Mouse (Mus musculus) left cerebral cortex, postnatal 4 days (tissue): ENCODE measurements around the gene Six4. TPM values are rescaled to one million over a fixed set of nuclear protein-coding genes. Genes with fewer than 3 reads are reported as not detected.
"Not testable (repeated sequence)": the region's sequence is repeated elsewhere in the genome, so short reads cannot be mapped to it uniquely, and the experiment has no call there.

ENCODE experiments used
- DNase-seq: peaks from one replicate; pipeline ENCODE4 v3.0.0-alpha.2; 2022
- intact Hi-C: fragments of 180-260 bp; cut with DNase I; formaldehyde crosslinking; loops from one replicate; pipeline ENCODE4 v1.15.1; 2025
- total RNA-seq, 2 experiments: library from RNA; stranded (reverse); gene quantifications; 2 replicates each; pipeline ENCODE4 v1.2.3; 2021

Gene Six4
- total RNA-seq = under 1 TPM; 0.34 to 0.38 TPM

- intact Hi-C loops = no loop called here
- peak; percentile 78 for DNase-seq
Measured at GRCm38 (mm10) chr12:73113196-73113595, at the start of gene Six4. Gene Six4, minus strand, starts transcription at chr12:73113456.

GRCm38 (mm10) chr12:73162408-73163181 is 49.3 kb upstream of the Six4 start:
- no peak for DNase-seq
- intact Hi-C loops = no loop called here

GRCm38 (mm10) chr12:73160341-73160740 is 47.1 kb upstream of the Six4 start:
- intact Hi-C loops = no loop called here
- no peak for DNase-seq

- intact Hi-C loops = no loop called here
- no peak for DNase-seq
Measured at GRCm38 (mm10) chr12:73154150-73154549, 40.9 kb upstream of the Six4 start.

GRCm38 (mm10) chr12:73151038-73151437 is 37.8 kb upstream of the Six4 start:
- intact Hi-C loops, DNase-seq: not testable (repeated sequence)

GRCm38 (mm10) chr12:73147236-73147635 is 34.0 kb upstream of the Six4 start:
- DNase-seq = no peak

GRCm38 (mm10) chr12:73140732-73141131 is 27.5 kb upstream of the Six4 start:
- intact Hi-C loops = no loop called here
- no peak for DNase-seq

More at GRCm38 (mm10) chr12:73147236-73147635, 34.0 kb upstream of the Six4 start:
- intact Hi-C loops = no loop called here

- intact Hi-C loops = no loop called here
- no peak for DNase-seq
Measured at GRCm38 (mm10) chr12:73125250-73125649, 12.0 kb upstream of the Six4 start.

GRCm38 (mm10) chr12:73123093-73124041 is 10.1 kb upstream of the Six4 start, which contains the start of gene Mnat1:
Gene Mnat1, plus strand, starts transcription at chr12:73123717.
- DNase-seq = peak; percentile 74
- intact Hi-C loops = no loop called here

- peak; percentile 42 for DNase-seq
- intact Hi-C loops = no loop called here
Measured at GRCm38 (mm10) chr12:73112326-73113087, 749 bp downstream of the Six4 start.

- intact Hi-C loops = no loop called here
Measured at GRCm38 (mm10) chr12:73111561-73112325, 1.5 kb downstream of the Six4 start.

GRCm38 (mm10) chr12:73110431-73111111 is 2.7 kb downstream of the Six4 start:
- intact Hi-C loops = no loop called here
- DNase-seq = no peak

More at GRCm38 (mm10) chr12:73111561-73112325, 1.5 kb downstream of the Six4 start:
- DNase-seq = peak; percentile 37

GRCm38 (mm10) chr12:73107821-73108220 is 5.4 kb downstream of the Six4 start:
- intact Hi-C loops = no loop called here
- no peak for DNase-seq

GRCm38 (mm10) chr12:73103713-73104112 is 9.5 kb downstream of the Six4 start:
- DNase-seq = no peak
- intact Hi-C loops = no loop called here

GRCm38 (mm10) chr12:73098593-73098992 is 14.7 kb downstream of the Six4 start:
- no peak for DNase-seq
- intact Hi-C loops = no loop called here

- intact Hi-C loops, DNase-seq: not testable (repeated sequence)
Measured at GRCm38 (mm10) chr12:73096177-73096576, 17.1 kb downstream of the Six4 start.

GRCm38 (mm10) chr12:73094605-73095004 is 18.7 kb downstream of the Six4 start:
- DNase-seq = no peak

GRCm38 (mm10) chr12:73094189-73094588 is 19.1 kb downstream of the Six4 start:
- DNase-seq = no peak

More at GRCm38 (mm10) chr12:73094605-73095004, 18.7 kb downstream of the Six4 start:
- intact Hi-C loops = no loop called here

GRCm38 (mm10) chr12:73090672-73091335 is 22.5 kb downstream of the Six4 start:
- intact Hi-C loops = no loop called here
- DNase-seq = no peak

More at GRCm38 (mm10) chr12:73094189-73094588, 19.1 kb downstream of the Six4 start:
- intact Hi-C loops = no loop called here
